Mouse (Mus musculus) limb, embryonic 11.5 days (tissue): ENCODE measurements around the gene Tsc22d1. TPM values are rescaled to one million over a fixed set of nuclear protein-coding genes. Genes with fewer than 3 reads are reported as not detected.
A peak's percentile ranks its signal among the peaks of the same experiment; 100 is the strongest.

ENCODE experiments used
- ATAC-seq: fragments of 200-750 bp; cut with Nextera tagmentation; 2 replicates; pipeline ENCODE4 v1.8.0; 2017; ENCODE audit warnings: low read depth; ENCODE audit not compliant: insufficient number of reproducible peaks, low FRiP score, low TSS enrichment
- DNase-seq: peaks from one replicate; pipeline ENCODE4 v3.0.0-alpha.2; 2015; ENCODE audit warnings: low spot score
- H3K27ac ChIP-seq: fragments of 300-500 bp; sonication (generic); replicated peaks from 2 replicates; pipeline ENCODE4 v1.5.1; 2014; ENCODE audit warnings: low read depth, mild to moderate bottlenecking, low read length
- H3K27me3 ChIP-seq: fragments of 300-500 bp; sonication (generic); 2 replicates; pipeline ENCODE4 v1.6.1; 2014; ENCODE audit warnings: mild to moderate bottlenecking, low read length, mixed read lengths; ENCODE audit not compliant: control insufficient read depth, insufficient read depth
- H3K36me3 ChIP-seq: fragments of 300-500 bp; sonication (generic); 2 replicates; pipeline ENCODE4 v1.6.1; 2014; ENCODE audit warnings: mild to moderate bottlenecking, low read length, moderate library complexity, mixed read lengths; ENCODE audit not compliant: control insufficient read depth, insufficient read depth
- H3K4me1 ChIP-seq: fragments of 300-500 bp; sonication (generic); 2 replicates; pipeline ENCODE4 v1.6.1; 2014; ENCODE audit warnings: low read length, mixed read lengths; ENCODE audit not compliant: control insufficient read depth, insufficient read depth
- H3K4me2 ChIP-seq: fragments of 300-500 bp; sonication (generic); 2 replicates; pipeline ENCODE4 v1.6.1; 2014; ENCODE audit warnings: low read depth, mild to moderate bottlenecking, moderate library complexity; ENCODE audit not compliant: severe bottlenecking
- H3K4me3 ChIP-seq: fragments of 300-500 bp; sonication (generic); 2 replicates; pipeline ENCODE4 v1.5.1; 2014; ENCODE audit warnings: low read depth, low read length
- H3K9ac ChIP-seq: fragments of 300-500 bp; sonication (generic); 2 replicates; pipeline ENCODE4 v1.6.1; 2014; ENCODE audit warnings: mild to moderate bottlenecking, low read length
- H3K9me3 ChIP-seq: fragments of 300-500 bp; sonication (generic); 2 replicates; pipeline ENCODE4 v1.6.1; 2016; ENCODE audit warnings: low read length; ENCODE audit not compliant: control insufficient read depth
- WGBS: fragments of 180-500 bp; shearing (Covaris S2); extraction: QIAGEN DNeasy Blood & Tissue Kit; methylation state at CpG from one replicate; pipeline ENCODE4 v1.1.7; 2014; 5-methylcytosine and 5-hydroxymethylcytosine counted together
- polyA plus RNA-seq: library from polyadenylated mRNA; unstranded; fragments of >200 nt; fragmentation: Nextera tagmentation; extraction: Ambion mirVana; gene quantifications from 2 replicates; pipeline ENCODE4 v1.2.1, GENCODE M21; 2014

The Tsc22d1 gene
- polyA plus RNA-seq, 1 experiment from 2014 or later = 527 TPM

GRCm38 (mm10) chr14:76479867-76480266 is 65.1 kb downstream of the Tsc22d1 start:
- H3K4me3 ChIP-seq = no peak overlapping the region
- H3K9ac ChIP-seq = no peak overlapping the region
- H3K9me3 ChIP-seq = no peaks in the 10 kb centered on the region
- H3K27me3 ChIP-seq = no peaks in the 10 kb centered on the region
- no peaks in the 10 kb centered on the region for H3K36me3 ChIP-seq
- peak; percentile 42 for DNase-seq
- no peak overlapping the region for H3K4me2 ChIP-seq
- H3K4me1 ChIP-seq = no peaks in the 10 kb centered on the region
- WGBS = 33% methylated on average over 6 of the region's 6 CpGs
- no peak for ATAC-seq
- H3K27ac ChIP-seq = no peak overlapping the region

DNA sequence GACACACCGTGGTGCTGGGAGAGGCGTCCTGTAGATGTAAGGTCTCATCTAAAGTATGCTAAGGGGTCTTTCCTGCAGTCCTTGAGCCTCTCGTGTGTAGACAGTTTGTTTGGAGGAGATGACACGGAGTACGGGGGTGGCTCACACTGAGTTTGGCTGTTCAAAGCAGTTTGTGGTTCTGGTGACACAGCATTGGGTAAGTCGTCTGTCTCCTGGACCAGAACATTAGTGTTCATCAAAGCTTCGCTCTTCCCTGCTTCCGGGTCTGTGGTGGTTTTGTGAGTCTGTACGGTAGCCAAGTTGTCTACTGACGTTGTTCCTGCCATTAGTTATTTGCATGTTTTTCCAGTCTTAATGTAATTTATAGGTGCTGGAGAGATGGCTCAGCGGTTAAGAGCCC is 65.7 kb downstream of the Tsc22d1 start:
- Histone ChIP-seq H3K27ac (no peak overlapping the region), H3K36me3 (no peaks in the 10 kb centered on the region), H3K4me3 (no peak overlapping the region), H3K27me3 (no peaks in the 10 kb centered on the region), H3K4me2 (no peak overlapping the region), H3K4me1 (no peaks in the 10 kb centered on the region), H3K9ac (no peak overlapping the region), H3K9me3 (no peaks in the 10 kb centered on the region)
- 91% methylated on average over 11 of the region's 11 CpGs for WGBS
- DNase-seq (no peak), ATAC-seq (no peak)

GRCm38 (mm10) chr14:76483701-76484100 is 68.9 kb downstream of the Tsc22d1 start:
- H3K27ac ChIP-seq = no peak overlapping the region
- no peak overlapping the region for H3K9ac ChIP-seq
- H3K4me3 ChIP-seq = no peak overlapping the region
- H3K4me2 ChIP-seq = no peak overlapping the region
- no peaks in the 10 kb centered on the region for H3K36me3 ChIP-seq
- no peak for ATAC-seq
- 79% methylated on average over 1 of the region's 1 CpGs for WGBS
- H3K9me3 ChIP-seq = no peaks in the 10 kb centered on the region
- H3K4me1 ChIP-seq = peaks cover 15% of the 10 kb centered on the region
- no peaks in the 10 kb centered on the region for H3K27me3 ChIP-seq
- no peak for DNase-seq

GRCm38 (mm10) chr14:76487609-76488008 is 72.8 kb downstream of the Tsc22d1 start:
- ATAC-seq = no peak
- Histone ChIP-seq H3K36me3 (no peaks in the 10 kb centered on the region), H3K4me1 (peaks cover 25% of the 10 kb centered on the region), H3K9ac (0 out of 2 replicates have a peak overlapping the region, but pooled peaks have one; percentile 5), H3K4me3 (no peak overlapping the region), H3K9me3 (no peaks in the 10 kb centered on the region), H3K27ac (peak overlapping the region; percentile 37), H3K27me3 (no peaks in the 10 kb centered on the region), H3K4me2 (no peak overlapping the region)
- WGBS = 76% methylated on average over 16 of the region's 16 CpGs
- no peak for DNase-seq

GRCm38 (mm10) chr14:76488101-76489044 is 73.6 kb downstream of the Tsc22d1 start:
- Histone ChIP-seq H3K36me3 (no peaks in the 10 kb centered on the region), H3K9me3 (no peaks in the 10 kb centered on the region), H3K4me2 (no peak overlapping the region), H3K9ac (no peak overlapping the region), H3K27ac (peak overlapping the region; percentile 37), H3K4me3 (no peak overlapping the region), H3K27me3 (no peaks in the 10 kb centered on the region), H3K4me1 (peaks cover 25% of the 10 kb centered on the region)
- ATAC-seq = peak; percentile 75; the same call in 1 of the 2 replicates
- WGBS = 31% methylated on average over 18 of the region's 18 CpGs
- peak; percentile 83 for DNase-seq

DNA sequence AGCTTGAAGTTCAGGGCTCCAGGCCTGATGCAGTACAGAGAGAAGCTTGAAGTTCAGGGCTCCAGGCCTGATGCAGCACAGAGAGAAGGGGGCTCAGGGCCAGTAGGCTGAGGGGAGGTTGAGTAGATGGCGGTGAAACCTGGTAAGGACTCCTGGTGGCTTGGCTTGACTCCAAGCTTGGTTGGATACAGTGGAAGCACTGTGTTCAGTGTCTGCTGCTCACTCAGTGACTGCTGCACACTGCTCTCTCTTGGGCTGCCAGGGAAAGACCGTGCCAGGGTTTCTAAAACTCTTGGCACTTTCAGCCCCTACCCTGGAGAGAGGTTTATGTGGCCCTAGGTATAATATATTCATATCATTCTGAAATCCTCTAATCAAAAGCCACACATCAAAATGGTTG is 74.4 kb downstream of the Tsc22d1 start:
- Histone ChIP-seq H3K9me3 (no peaks in the 10 kb centered on the region), H3K27me3 (no peaks in the 10 kb centered on the region), H3K27ac (peak overlapping the region; percentile 37), H3K36me3 (no peaks in the 10 kb centered on the region; the same call in 1 of the 2 replicates), H3K9ac (no peak overlapping the region), H3K4me3 (no peak overlapping the region), H3K4me1 (peaks cover 25% of the 10 kb centered on the region), H3K4me2 (no peak overlapping the region)
- ATAC-seq (no peak), DNase-seq (no peak)
- WGBS = 81% methylated on average over 2 of the region's 2 CpGs

DNA sequence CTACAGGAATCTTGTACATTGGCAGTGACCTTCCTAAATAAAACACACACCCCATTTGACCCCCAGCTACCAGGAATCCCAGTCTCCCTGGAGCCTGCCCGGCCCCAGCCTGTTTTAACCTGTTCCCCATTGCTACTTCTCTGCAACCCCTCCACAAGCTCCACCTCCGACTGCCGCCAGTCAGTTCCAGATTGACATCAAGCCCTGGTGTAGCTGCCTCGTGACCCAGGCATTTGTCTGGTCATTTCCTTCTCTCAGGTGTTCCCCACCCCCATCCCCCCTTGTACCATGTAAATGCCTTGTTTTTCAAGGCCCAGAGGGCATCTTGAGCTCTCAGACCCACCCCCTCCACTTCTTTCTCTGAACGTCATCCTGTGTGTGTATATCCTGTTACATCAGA is 80.3 kb downstream of the Tsc22d1 start:
- Histone ChIP-seq H3K4me3 (no peak overlapping the region), H3K9me3 (no peaks in the 10 kb centered on the region), H3K4me2 (no peak overlapping the region), H3K27me3 (no peaks in the 10 kb centered on the region), H3K36me3 (no peaks in the 10 kb centered on the region; the same call in 1 of the 2 replicates), H3K9ac (no peak overlapping the region), H3K4me1 (0 out of 2 replicates have a peak, but pooled peaks cover 2% of the 10 kb centered on the region), H3K27ac (no peak overlapping the region)
- DNase-seq (no peak), ATAC-seq (no peak)
- 51% methylated on average over 5 of the region's 5 CpGs for WGBS

GRCm38 (mm10) chr14:76497187-76497586 is 82.4 kb downstream of the Tsc22d1 start:
- DNase-seq (no peak), ATAC-seq (no peak)
- no peak overlapping the region for H3K4me2 ChIP-seq
- H3K9me3 ChIP-seq = no peaks in the 10 kb centered on the region
- H3K27me3 ChIP-seq = no peaks in the 10 kb centered on the region
- H3K9ac ChIP-seq = no peak overlapping the region
- no peak overlapping the region for H3K4me3 ChIP-seq
- WGBS = 86% methylated on average over 9 of the region's 9 CpGs
- no peaks in the 10 kb centered on the region for H3K4me1 ChIP-seq
- H3K27ac ChIP-seq = no peak overlapping the region
- no peaks in the 10 kb centered on the region; the same call in 1 of the 2 replicates for H3K36me3 ChIP-seq
